Mouse (Mus musculus) kidney, postnatal 25 days (tissue): ENCODE results near the gene Defb20.
"Not testable (repeated sequence)": the region's sequence is repeated elsewhere in the genome, so short reads cannot be mapped to it uniquely, and the experiment has no call there.

Experiments
- DNase-seq, 2 experiments: peaks; one replicate each; pipeline ENCODE4 v3.0.0; 2021; ENCODE audit warnings: mixed read lengths in 2 of 2

Gene Defb20

DNA sequence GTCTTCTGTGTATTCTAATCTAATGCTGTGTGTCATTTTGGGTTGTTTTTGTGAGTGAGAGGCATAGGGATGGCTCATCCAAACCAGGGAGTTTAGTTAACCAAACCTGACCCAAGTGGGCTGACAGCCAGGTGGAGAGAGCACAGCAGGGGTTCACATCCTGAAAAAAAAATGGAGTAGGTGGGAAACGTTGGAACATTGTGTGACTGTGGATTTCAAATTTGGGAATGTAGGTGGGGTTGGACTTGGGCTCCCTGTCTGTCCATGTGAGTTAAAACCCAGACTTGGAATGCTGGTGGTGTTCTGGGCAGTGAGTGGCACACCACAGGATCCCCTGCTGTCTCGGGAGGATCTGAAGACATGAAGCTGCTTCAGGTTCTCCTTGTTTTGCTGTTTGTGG, at the start of gene Defb20:
Gene Defb20 (plus strand): TSS at position 301 of the 400 bp plus-strand sequence.
- no peak for DNase-seq

DNA sequence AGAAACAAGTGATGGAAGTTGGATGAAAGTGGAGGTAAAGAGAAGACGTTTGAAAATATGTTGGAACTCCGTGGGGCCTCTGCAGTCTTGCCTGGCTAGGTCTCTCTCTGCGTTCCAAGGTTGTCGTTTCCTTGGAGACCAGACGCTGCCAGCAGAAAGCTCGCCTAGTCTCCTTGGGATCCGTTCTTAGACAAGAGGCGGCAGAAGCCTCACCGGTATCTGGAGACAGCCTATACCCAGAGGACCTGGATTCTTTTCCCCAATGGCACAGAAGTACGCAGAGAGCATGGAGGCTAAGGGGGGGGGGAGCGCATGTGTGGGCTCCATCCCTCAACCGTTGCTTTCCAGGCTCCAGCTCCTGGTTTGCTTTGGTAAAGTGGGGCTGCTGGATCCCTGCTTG, 49.4 kb upstream of the Defb20 start:
- peak in 1 of 2 experiments; percentile 34 for DNase-seq

DNA sequence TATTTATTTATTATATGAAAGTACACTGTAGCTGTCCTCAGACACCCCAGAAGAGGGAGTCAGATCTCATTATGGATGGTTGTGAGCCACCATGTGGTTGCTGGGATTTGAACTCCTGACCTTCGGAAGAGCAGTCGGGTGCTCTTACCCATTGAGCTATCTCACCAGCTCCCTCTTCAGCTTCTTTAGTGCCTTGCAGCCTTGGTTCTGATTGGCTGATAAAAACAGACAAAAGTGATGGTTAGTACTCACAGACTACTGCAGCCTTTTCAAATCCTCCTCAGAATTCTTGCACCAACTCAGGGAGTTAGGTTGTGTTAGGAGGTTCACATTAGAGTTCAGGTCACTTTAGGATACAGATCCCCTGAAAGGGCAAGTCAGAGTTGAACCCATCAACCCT, 48.4 kb upstream of the Defb20 start:
- DNase-seq = not testable (repeated sequence)

DNA sequence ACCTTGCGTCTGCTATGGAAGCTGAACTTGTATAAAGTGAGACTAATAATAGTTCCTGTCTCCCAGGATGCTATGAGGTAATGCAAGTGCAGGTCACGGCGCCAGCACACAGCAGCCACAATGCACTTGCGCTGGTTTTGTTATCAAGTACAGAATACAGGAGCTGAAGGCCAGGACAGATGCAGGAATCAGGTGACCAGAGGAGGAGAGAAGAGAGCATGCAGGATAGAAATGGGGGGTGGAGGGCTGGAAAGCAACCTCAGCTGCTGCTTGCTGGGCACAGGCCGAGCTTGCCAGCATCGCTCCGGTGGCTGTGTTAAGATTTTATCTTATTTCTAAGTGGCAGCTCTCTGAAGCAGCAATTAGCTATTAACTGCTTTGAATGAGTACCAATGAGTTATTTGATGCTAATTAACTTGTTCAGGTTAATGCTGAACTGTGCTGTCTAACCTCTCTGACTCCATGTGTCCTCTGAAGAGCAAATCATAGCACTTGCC, 40.4 kb upstream of the Defb20 start:
- peak; percentile 53 to 75 for DNase-seq

DNA sequence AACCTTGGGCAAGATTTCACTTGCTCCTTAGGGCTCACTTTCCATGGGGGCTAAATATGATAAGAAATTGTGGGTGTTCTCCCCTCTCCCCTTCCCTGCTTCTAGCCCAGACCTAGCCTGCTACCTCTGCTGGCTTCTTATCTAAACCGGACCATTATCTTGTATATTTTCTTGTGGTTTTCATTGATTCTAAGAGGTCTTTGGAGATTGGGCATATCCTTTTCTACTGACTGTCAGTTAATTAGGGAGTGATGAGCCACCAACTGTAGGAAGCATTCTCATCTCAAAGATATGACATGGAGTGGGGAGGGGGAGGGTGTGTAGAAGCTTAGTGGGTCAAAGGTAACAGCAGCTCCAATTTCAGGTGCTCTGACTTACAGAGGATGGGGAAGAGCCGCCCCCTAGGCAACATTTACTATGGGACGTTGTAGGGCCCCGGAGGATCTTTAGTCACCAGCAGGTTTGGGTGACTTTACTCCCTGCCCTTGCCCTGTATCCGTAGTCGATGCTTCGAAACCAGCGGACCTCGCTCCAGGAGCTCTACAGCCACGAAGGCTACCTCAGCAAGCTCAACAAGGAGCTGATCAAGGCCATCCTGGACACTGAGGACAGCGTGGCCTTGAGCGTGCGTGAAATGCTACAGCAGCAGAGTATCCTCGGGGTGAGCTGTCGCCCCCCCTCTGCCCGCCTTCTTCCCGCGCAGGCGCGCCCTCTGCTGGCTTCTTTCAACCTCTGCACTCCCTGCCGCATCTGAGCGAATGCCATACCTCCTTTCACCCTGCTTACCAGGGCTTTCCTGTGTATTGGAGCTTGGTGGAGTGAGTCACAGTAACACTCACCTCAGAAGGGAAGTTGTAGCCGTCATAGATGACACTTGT, 39.6 kb upstream of the Defb20 start:
- peak; percentile 83 to 86 for DNase-seq

DNA sequence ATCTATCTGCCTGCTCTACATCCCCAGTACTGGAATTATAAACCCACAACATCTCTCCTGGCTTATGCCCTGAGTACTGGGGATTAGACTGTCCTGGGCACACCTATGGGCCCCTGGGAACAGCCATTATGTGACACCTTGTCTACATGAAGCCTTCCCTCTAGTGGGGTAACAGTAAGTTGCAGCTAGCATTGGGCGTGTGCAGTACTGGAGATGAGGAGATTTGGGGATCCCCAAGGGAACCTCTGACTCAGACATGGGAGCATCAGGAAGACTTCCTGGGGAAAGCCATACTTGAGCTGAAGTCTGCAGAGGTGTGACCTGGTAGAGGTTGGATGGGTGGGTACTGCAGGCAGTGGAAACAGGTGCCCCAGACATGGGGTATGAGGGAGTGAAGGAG, 37.9 kb upstream of the Defb20 start:
- no peak for DNase-seq

DNA sequence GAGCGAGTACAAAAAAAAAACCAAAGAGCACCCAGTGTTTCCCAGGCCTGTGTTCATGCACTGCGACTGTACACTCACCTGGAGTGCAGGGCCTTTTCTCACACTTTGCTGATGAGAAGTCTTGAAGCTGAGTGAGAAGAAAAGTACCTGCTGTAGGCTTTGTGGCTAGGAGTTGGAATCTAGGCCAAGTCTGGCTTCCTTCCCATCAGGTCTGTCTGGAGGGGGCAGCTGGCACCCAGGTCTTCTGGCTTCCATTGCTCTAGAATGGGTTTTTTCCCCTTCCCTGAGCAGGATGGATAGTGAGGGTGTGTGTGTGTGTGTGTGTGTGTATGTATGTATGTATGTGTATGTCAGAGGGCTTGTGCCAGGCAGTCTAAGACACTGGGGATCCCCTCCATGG, 37.0 kb upstream of the Defb20 start:
- no peak for DNase-seq

DNA sequence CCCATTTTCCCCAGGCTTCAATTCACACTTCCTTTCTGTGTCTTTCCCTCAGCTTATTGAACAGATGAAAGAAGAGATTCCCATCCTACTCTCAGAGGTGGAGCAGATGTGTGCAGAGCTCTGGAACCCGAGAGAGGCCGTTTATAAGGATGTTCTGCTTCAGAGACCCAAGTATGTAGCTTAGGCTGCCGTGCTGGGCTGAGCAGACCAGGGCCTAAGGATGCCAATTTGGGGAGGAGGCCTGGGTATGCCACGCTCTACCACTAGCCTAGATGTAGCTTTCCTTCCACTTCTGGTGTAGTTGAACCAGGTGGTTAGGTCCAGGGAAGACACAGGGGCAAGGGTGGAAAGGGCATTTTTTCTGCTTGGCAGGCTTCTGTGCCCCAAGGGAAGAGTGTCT, 34.5 kb upstream of the Defb20 start:
- peak in 1 of 2 experiments; percentile 26 for DNase-seq

DNA sequence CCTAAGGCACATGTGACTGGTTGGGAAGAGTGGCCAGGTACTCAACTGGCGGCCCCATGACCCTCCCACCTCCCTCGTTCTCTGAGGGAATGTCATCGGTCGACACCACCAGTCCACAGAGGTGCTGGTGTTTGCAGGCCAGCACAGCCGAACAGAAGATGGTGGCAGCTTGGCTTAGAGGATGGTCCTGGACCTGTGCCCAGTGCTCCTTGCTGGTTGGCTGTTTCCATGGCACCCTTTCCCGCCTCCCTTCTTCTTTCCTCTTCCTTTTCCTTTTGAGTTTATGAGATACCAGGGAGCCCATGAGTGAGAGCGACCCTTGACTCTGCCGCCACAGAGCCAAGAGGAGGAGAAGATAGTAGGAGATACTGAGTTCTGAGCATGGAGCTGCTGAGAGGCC, 33.6 kb upstream of the Defb20 start:
- peak in 1 of 2 experiments; percentile 32 for DNase-seq

DNA sequence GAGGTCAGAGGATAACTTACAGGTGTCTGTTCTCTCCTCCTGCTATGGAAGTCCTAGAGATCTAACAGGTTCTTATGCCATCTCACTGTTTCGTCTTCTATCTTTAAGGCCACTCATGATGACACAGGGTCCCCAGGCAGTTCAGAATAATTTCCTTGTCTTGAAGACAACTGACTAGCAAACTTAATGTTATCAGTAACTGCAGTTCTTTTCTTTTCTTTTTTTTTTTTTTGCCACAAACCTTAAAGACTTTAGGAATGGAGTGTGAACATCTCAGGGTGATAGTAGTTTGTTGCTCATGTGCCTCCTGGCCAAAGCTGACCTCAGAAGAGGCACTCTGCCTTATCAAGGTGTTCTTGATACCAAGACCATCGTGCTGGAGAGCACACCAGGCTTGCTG, 30.2 kb upstream of the Defb20 start:
- no peak for DNase-seq

DNA sequence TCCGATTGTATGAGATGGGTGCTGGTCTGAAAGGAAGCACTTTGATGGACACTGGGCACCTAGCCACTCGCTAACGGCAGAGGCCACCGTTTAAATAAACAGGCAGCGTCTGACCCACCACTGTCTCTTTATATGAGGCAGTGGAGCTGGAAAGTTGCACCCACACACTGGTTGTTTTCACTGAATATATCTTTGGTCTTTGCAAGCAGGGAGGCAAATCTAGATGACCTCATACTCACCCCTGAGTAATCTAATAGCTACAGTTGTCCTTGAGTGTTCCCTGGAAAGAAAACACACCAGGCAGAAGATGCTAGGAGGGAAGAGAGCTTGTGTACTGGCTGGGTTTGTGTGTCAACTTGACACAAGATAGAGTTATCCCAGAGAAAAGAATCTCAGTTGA, 29.4 kb upstream of the Defb20 start:
- no peak for DNase-seq

DNA sequence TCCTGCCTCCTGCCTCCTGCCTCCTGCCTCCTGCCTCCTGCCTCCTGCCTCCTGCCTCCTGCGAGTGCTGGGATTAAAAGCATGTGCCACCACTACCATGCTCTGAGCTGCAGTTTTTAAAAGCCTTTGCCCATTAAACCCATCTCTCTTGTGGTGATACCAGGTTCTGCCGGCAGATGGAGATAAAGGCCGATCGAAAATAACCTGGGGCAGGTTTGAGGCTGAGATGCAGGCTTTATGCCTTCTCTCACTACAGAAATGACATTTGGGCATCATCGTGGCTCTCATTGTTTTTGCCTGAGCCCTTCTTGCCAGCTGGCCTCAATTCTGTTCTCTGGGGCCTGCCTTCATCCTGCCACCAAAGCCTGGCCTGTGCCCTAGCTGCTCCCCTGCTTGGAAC, 26.6 kb upstream of the Defb20 start:
- DNase-seq = peak in 1 of 2 experiments; percentile 75

DNA sequence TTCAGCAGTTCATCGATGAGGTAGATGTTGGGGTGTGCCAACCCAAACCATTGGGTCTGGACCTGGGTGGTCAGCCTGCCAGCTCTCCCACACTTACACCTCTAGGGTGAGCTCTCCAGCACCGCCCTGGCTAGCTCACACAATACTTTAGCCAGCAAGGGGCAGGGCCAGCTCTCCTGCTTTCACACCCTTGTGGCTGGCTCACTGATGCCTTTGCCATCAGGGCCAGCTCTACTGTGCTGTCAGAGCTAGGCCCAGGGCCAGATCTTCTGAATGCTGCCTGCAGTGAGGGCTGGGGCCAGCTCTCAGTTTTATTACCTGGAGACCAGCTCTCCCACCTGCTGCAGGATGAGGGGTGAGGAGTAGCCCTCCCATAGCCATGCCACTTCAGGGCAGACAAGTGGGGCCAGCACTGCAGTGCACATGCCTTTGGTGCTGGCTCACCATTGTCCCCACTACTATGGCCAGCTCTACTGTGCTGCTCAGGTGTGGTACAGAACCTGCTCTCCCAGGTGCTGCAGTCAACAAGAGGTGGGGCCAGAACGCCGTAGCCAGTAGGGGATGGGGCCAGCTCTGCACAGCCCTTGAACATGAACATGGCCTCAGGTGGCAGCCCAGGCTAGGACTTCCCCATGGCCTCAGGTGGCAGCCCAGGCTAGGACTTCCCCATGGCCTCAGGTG, 24.6 kb upstream of the Defb20 start:
- DNase-seq = no peak

DNA sequence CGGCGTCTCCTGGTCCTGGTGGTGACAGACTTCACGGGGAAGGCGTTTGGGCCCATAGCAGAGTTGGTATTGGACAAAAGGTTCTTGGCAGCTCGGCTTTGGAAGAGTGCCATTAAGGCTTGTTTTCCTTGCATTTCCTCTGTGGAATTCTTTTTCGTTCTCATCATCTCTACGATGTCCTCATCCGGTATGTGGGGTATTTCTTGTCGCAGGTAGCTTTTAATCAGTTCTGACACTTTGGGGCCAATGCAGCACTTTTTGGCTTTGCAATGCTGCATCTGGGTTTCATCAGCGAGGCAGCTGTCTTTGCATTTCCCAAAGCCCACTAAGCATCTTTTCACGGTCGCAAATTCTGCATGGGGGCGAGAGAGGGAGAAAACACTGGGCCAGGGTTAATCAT, 17.6 kb upstream of the Defb20 start:
- no peak for DNase-seq

DNA sequence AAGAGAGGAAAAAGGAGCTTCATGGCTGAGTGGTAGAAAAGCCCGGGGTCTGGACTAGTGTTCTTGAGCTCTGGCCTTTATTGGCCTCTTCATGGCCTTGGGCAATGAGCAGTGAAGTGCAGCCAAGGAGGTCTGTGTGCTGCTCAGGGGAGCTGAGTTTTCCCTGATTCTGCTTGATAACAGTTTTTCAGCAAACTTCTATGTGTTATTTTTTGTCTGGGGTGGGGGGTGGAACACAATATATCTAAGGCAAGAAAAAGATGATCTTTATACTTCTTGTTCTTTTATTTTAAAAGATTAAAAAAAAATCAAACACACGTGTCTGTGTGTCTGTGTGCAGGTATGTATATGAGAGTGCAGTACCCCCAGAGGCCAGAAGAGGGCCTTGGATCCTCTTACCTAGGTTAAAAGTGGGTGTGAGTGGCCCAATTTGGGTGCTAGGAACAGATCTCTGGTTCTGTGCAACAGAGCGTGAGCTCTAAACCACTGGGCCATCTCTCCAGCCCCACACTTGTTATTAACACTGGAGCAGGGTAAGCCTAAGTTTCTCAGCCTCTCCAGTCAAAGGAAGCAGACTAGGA, 12.2 kb upstream of the Defb20 start, which contains the start of gene Defb23:
Gene Defb23 (minus strand): TSS at position 51 of the 581 bp plus-strand sequence.
- no peak for DNase-seq

DNA sequence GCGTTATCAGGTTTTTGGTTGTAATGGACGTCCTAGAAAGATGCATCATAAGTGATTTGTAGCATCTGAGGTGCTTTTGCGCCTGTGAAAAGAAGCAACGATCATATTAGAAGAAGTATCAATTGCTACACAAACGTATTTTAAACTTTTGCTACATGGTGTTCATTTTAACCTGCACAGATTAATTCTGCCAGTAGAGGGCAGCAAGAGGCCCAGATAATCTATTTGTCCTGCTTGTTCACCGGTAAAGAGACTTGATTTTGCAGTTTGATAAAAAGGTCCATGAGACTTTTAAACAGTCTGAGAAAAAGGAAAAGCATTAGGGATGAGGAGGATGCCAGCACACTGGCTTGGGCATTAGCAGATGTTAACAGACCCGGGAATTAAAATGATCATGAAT, 5.9 kb upstream of the Defb20 start:
- DNase-seq = peak in 1 of 2 experiments; percentile 76

DNA sequence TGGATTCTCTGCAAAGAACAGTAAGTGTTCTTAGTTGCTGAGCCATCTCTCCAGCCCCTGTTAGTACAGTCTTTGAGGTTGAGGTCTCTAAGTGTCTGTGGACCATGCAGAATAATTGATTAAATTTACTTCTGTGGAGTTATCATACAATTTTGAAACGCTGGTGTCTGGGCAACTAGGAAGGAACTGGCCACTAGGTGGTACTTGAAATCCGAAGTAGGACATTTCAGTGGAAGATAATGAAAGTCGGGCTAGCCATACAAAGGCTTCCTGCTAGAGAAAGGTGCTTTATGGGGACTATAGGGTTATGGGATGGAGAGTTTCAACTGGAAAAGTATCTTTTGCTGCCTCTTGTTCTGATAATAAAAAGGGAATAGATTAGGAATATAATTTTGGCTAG, 4.4 kb upstream of the Defb20 start:
- DNase-seq = peak in 1 of 2 experiments; percentile 18

DNA sequence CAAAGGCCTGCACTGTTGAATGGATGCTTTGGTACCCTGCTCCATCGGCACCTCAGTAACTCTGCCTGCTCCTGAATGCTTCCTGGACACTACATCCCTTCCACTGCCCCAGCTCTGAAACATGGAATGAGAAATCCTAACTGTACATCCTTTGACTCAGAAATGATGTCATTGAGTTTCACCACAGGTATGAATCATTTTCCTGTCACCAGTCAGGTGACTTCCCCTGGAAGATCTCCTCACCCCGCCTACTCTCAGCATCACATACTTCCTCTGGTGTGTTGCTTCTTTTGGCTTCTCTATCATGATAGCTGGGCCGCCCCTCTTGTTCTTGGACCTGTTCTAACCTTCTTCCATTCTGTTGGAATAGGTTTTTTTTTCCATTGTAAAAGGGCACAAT, 4.0 kb downstream of the Defb20 start:
- DNase-seq = no peak

DNA sequence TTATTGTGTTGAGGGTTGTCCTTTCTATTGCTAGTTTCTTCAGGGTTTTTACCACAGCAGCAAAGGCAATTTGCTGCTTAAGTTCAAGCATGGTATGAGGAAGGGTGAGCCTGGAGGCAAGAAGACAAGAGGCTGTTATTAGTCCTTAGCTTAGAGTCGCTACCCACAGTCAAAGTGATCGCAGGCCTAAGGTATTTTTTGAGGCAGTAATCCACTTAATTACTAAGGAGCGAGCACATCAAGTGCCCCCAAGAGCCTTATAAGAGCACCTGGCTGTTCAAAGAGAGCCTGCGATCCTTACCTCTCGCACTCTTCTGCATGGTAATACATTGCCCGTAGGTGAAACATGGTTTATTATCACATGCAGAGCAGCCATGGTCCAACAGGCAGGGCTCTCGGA, 4.9 kb downstream of the Defb20 start:
- DNase-seq = no peak

DNA sequence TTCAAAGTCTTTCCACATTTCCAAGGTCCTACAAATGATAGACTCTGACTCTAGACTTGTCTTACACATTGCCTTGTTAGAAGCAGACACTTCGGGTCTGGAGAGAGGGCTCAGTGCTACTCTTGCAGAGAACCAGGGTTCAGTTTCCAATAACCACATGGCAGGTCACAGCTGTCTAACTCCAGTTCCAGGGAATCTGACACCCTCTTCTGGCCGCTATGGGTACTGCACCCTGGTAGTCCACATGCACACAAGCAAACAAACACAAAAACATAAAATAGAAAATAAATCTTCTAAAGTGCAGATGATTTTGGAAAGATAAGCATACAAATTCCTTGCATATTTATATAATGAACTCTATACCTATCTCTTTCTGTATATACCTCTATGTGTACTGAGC, 10.2 kb downstream of the Defb20 start:
- DNase-seq = no peak

DNA sequence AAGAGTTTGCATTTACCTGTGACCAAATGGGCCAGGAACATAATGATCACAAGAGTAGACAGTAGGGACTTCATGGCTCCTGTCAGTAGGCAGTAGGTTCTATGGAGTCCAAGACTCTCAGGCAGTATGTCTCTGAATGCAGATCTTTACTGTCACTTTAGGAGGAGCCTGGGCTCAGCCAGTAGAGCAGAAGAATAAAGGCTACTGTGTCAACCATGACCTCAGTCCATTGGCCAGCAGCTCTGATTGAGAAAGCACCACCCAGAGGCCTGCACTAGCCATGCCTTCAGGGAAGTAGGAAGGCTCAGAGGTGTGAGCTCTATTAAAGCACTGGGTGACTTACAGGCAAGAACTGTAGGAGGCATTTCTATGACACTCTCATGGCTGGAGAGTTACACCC, 13.2 kb downstream of the Defb20 start, which contains the start of gene Defb22:
Gene Defb22 (minus strand): TSS at position 101 of the 400 bp plus-strand sequence.
- DNase-seq = no peak

DNA sequence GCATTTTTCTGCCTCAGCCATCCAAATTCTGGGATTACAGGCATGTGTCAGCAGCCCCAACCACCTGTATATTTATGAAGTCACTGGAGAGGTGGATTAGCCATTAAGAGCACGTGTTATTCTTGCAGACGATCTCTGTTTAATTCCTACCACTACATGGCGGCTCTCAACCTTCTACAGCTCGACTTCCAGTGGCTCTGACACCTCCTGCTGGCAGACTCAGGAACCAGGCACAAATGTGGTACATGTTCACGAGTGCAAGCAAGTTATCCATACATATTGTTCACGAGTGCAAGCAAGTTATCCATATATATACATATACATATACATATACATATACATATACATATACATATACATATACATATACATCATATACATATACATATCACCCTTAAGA, 16.3 kb downstream of the Defb20 start:
- DNase-seq = no peak

DNA sequence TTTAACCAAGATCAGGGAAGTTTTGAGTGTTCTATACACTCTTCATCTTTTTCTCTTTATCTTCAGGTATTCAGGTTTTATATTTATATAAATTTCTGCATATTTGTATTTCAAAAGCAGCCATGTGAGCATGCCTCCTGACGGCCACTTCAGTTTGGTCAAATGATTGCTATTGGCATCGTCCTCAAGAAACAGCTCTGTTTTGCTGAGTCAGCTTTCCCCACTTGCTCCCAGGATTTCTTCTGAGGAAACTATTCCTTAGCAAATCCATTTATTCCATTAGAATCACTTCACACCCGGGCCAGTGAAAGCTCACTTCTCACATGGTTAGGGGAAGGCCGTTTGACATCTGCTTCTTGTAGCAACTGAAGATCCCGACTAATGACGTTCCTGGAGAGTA, 21.2 kb downstream of the Defb20 start:
- no peak for DNase-seq
